Mouse (Mus musculus): ENCODE data around the gene Mcm7. TPM values are rescaled to one million over a fixed set of nuclear protein-coding genes. Genes with fewer than 3 reads are reported as not detected.
"Not testable (repeated sequence)": the region's sequence is repeated elsewhere in the genome, so short reads cannot be mapped to it uniquely, and the experiment has no call there.

Gene Mcm7
- total and polyA plus RNA-seq, 3 experiments = 146 to 277 (median 206) TPM

- Histone ChIP-seq H3K9me3 (replicated peaks; ENCODE audit: low read length) (peaks cover 5% of the 10 kb centered on the region), H3K79me2 (replicated peaks; ENCODE audit: control insufficient read depth, extremely low read depth, insufficient read depth, poor library complexity, severe bottlenecking) (no peaks in the 10 kb centered on the region), H3K27ac (ENCODE audit: insufficient read depth, low read depth) (no peak overlapping the region), H3K4me3 (replicated peaks in 1 of 3; ENCODE audit: low read depth in 2 of 3, low read length in 2 of 3, poor library complexity in 1 of 3) (no peak overlapping the region), H3K4me2 (ENCODE audit: insufficient read depth, low read depth, poor library complexity, severe bottlenecking) (no peak overlapping the region), H3K4me1 (ENCODE audit: control insufficient read depth in 1 of 2, insufficient read depth in 2 of 2) (peaks cover 0 to 7% of the 10 kb centered on the region in 2 experiments; a peak in 2 of 4 replicates), H3K9ac (ENCODE audit: insufficient read depth, low read depth) (no peak overlapping the region), H3K36me3 (replicated peaks in 1 of 2; ENCODE audit: control insufficient read depth in 1 of 2, insufficient read depth in 1 of 2, low read length in 1 of 2) (no peaks in the 10 kb centered on the region), H3K27me3 (replicated peaks) (no peaks in the 10 kb centered on the region)
- no peak for DNase-seq (ENCODE audit: extremely low read depth)
- TF ChIP-seq PAX5 (IDR thresholded peaks at IDR 0.05; ENCODE audit: low read length) (no peak), E2F4 (IDR thresholded peaks at IDR 0.05; ENCODE audit: insufficient replicate concordance, low read depth, low read length) (no peak), USF2 (conservative IDR thresholded peaks at IDR 0.05; ENCODE audit: low read depth, low read length) (no peak), MYC (IDR thresholded peaks at IDR 0.05; ENCODE audit: low read depth, low read length) (no peak), ZMIZ1 (IDR thresholded peaks at IDR 0.05; ENCODE audit: low read depth, low read length) (no peak), MAX (IDR thresholded peaks at IDR 0.05; ENCODE audit: low read length) (no peak), ETS1 (conservative IDR thresholded peaks at IDR 0.05; ENCODE audit: low read depth, low read length) (no peak)
- dilution Hi-C loops (cut with MboI; ENCODE audit: extremely low pct_ligation_motif_present, extremely low pct_unique_long_range_greater_than_20kb, low sequenced_read_pairs) = no loop called here
- in situ Hi-C loops (cut with MboI; ENCODE audit: low pct_ligation_motif_present, low pct_unique_long_range_greater_than_20kb, low sequenced_read_pairs) = no loop called here
Measured at GRCm38 (mm10) chr5:138219864-138220263, 47.6 kb upstream of the Mcm7 start.

GRCm38 (mm10) chr5:138216632-138217031 is 44.4 kb upstream of the Mcm7 start:
- dilution Hi-C loops (cut with MboI; ENCODE audit: extremely low pct_ligation_motif_present, extremely low pct_unique_long_range_greater_than_20kb, low sequenced_read_pairs); H3K9me3 ChIP-seq (replicated peaks; ENCODE audit: low read length); H3K4me3 ChIP-seq (replicated peaks in 1 of 3; ENCODE audit: low read depth in 2 of 3, low read length in 2 of 3, poor library complexity in 1 of 3); H3K27me3 ChIP-seq (replicated peaks); H3K79me2 ChIP-seq (replicated peaks; ENCODE audit: control insufficient read depth, extremely low read depth, insufficient read depth, poor library complexity, severe bottlenecking); H3K36me3 ChIP-seq (replicated peaks in 1 of 2; ENCODE audit: control insufficient read depth in 1 of 2, insufficient read depth in 1 of 2, low read length in 1 of 2); H3K4me1 ChIP-seq (ENCODE audit: control insufficient read depth in 1 of 2, insufficient read depth in 2 of 2); in situ Hi-C loops (cut with MboI; ENCODE audit: low pct_ligation_motif_present, low pct_unique_long_range_greater_than_20kb, low sequenced_read_pairs); H3K9ac ChIP-seq (ENCODE audit: insufficient read depth, low read depth); H3K27ac ChIP-seq (ENCODE audit: insufficient read depth, low read depth); H3K4me2 ChIP-seq (ENCODE audit: insufficient read depth, low read depth, poor library complexity, severe bottlenecking): not testable (repeated sequence)
- peak; percentile 73 for DNase-seq (ENCODE audit: extremely low read depth)
- TF ChIP-seq JUN (IDR thresholded peaks at IDR 0.05; ENCODE audit: insufficient read depth, low read depth, low read length) (peak; percentile 11; the same call in 1 of the 2 replicates), ETS1 (conservative IDR thresholded peaks at IDR 0.05; ENCODE audit: low read depth, low read length) (0 out of 2 replicates have a peak, but pooled peaks have one; percentile 19), EP300 (IDR thresholded peaks at IDR 0.05; ENCODE audit: low read length) (peak; percentile 71), IRF4 (IDR thresholded peaks at IDR 0.05; ENCODE audit: low read depth, low read length) (peak; percentile 63; the same call in 1 of the 2 replicates)

GRCm38 (mm10) chr5:138207873-138208272 is 35.7 kb upstream of the Mcm7 start:
- TF ChIP-seq POLR2AphosphoS2 (IDR thresholded peaks at IDR 0.05; ENCODE audit: low read depth, low read length) = no peak
- TF ChIP-seq CHD2 (IDR thresholded peaks at IDR 0.05; ENCODE audit: low read length) = no peak
- no peak for TF ChIP-seq ZNF384 (IDR thresholded peaks at IDR 0.05; ENCODE audit: low read depth, low read length)
- Histone ChIP-seq H3K4me1 (ENCODE audit: control insufficient read depth in 1 of 2, insufficient read depth in 2 of 2) (no peaks in the 10 kb centered on the region), H3K36me3 (replicated peaks in 1 of 2; ENCODE audit: control insufficient read depth in 1 of 2, insufficient read depth in 1 of 2, low read length in 1 of 2) (no peaks in the 10 kb centered on the region), H3K79me2 (replicated peaks; ENCODE audit: control insufficient read depth, extremely low read depth, insufficient read depth, poor library complexity, severe bottlenecking) (no peaks in the 10 kb centered on the region), H3K4me3 (replicated peaks in 1 of 3; ENCODE audit: low read depth in 2 of 3, low read length in 2 of 3, poor library complexity in 1 of 3) (no peak overlapping the region), H3K4me2 (ENCODE audit: insufficient read depth, low read depth, poor library complexity, severe bottlenecking) (no peak overlapping the region), H3K9me3 (replicated peaks; ENCODE audit: low read length) (peaks cover 2% of the 10 kb centered on the region), H3K9ac (ENCODE audit: insufficient read depth, low read depth) (no peak overlapping the region), H3K27ac (ENCODE audit: insufficient read depth, low read depth) (no peak overlapping the region), H3K27me3 (replicated peaks) (no peaks in the 10 kb centered on the region)
- in situ Hi-C loops (cut with MboI; ENCODE audit: low pct_ligation_motif_present, low pct_unique_long_range_greater_than_20kb, low sequenced_read_pairs) = no loop called here
- no peak for DNase-seq (ENCODE audit: extremely low read depth)
- dilution Hi-C loops (cut with MboI; ENCODE audit: extremely low pct_ligation_motif_present, extremely low pct_unique_long_range_greater_than_20kb, low sequenced_read_pairs) = no loop called here

Measured in CH12.LX (cell line).